Mouse (Mus musculus) macrophage (primary cell): Measurements from ENCODE around the gene Gm21987. TPM values are rescaled to one million over a fixed set of nuclear protein-coding genes. Genes with fewer than 3 reads are reported as not detected.
"Not testable (repeated sequence)": the region's sequence is repeated elsewhere in the genome, so short reads cannot be mapped to it uniquely, and the experiment has no call there.

Experiments
- H3K27ac ChIP-seq: fragments of 350-480 bp; formaldehyde crosslinking; 2 replicates; pipeline ENCODE4 v1.9.0; 2021
- H3K36me3 ChIP-seq: fragments of 350-480 bp; formaldehyde crosslinking; 2 replicates; pipeline ENCODE4 v1.9.0; 2021; ENCODE audit errors: inconsistent target
- H3K4me3 ChIP-seq: fragments of 350-480 bp; formaldehyde crosslinking; 2 replicates; pipeline ENCODE4 v1.9.0; 2021; ENCODE audit errors: inconsistent target
- H3K79me2 ChIP-seq: fragments of 350-480 bp; formaldehyde crosslinking; 2 replicates; pipeline ENCODE4 v1.9.0; 2021; ENCODE audit errors: inconsistent target
- WGBS: methylation state at CpG from one replicate; pipeline ENCODE4 v1.1.7; 2026; ENCODE audit warnings: inconsistent platforms; ENCODE audit not compliant: missing documents; 5-methylcytosine and 5-hydroxymethylcytosine counted together
- polyA plus RNA-seq: library from polyadenylated mRNA; stranded (reverse); fragments of 250-400 nt; gene quantifications from 3 replicates; pipeline ENCODE4 v1.2.4, GENCODE M21; 2018; ENCODE audit warnings: inconsistent platforms

Gm21987 gene
- polyA plus RNA-seq, 1 experiment from 2014 or later, result not detected

DNA sequence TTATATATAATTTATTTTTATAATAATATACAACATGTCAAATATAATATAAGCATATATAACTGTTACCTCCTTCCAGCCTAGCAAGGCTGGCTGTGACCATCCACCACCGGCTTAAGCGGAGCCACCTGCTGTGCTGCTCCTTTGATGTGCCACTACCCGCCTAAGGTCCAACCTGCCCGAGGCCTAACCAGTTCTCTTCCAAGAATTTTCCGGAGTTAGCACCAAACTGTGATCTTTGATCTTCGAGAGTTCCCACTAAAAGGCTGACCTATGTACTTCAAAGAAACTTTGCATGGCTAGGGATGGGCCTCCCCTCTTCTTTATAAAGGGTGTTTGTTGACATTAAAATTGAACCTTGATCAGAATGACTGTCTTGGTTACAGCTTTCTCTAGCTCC, 12.4 kb upstream of the Gm21987 start:
- Histone ChIP-seq H3K36me3 (no peaks in the 10 kb centered on the region), H3K4me3 (no peak overlapping the region)
- WGBS, result 86% methylated on average over 6 of the region's 6 CpGs

DNA sequence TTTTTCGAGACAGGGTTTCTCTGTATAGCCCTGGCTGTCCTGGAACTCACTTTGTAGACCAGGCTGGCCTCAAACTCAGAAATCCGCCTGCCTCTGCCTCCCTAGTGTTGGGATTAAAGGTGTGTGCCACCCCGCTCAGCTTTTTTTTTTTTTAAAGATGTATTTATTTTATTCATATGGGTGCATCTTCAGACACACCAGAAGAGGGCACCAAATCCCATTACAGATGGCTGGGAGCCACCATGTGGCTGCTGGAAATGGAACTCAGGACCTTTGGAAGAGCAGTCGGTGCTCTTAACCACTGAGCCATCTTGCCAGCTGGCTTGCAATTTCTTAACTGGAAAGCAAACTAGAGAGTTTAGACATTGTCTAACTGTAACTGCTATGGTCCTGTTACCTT, 8.8 kb upstream of the Gm21987 start:
- 85% methylated on average over 2 of the region's 4 CpGs for WGBS
- H3K79me2 ChIP-seq, H3K36me3 ChIP-seq, H3K4me3 ChIP-seq, H3K27ac ChIP-seq: not testable (repeated sequence)

More for the DNA sequence above, 12.4 kb upstream of the Gm21987 start:
- Histone ChIP-seq H3K79me2 (no peaks in the 10 kb centered on the region), H3K27ac (no peak overlapping the region)

DNA sequence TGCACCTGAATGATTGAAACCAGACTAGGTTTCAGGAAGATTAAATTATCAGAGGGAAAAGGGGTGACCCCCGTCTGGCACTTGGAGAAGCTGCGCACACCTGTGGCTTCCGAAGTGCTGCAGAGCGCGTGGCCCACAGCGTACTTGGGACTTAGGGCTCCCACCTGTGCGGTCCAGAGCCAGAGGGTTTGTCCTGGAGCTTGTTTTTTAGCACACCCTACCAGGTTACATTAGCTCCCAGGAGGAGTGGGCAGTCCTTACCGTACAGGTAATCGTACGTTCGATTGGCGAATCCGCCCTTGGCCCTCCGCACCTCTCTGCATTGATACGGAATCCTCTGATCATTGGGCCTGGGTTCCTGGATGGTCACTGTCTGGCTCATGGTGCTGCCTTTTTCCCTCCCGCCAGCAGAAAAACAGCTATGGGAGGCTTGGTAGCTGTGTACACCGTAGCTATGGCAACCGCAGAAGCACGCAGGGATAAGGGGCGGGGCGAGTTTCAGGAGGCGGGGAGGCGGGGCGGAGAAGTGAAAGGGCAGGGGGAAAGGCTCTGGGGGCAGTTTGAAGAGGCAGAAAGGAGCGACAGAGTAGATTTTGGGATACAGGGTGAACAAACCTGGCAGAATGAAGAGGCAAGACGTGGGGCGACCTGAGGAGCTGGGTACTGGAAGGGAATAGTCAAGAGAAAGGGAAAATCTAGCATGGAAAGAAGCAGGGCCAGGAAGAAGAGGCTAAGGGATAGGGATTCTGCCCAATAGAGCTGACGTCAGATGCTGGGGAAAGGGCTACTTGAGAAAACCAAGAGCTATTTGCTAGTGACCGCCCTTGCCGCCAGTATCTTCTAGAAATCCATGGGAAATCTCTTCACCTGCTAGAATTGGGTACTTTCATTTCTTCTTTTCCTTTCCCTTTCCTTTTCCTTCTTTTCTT, 5.2 kb upstream of the Gm21987 start, which contains the start of gene Maats1:
TSS of gene Maats1 (minus strand) at position 748 of the 929 bp plus-strand sequence.
- no peaks in the 10 kb centered on the region for H3K79me2 ChIP-seq
- H3K27ac ChIP-seq, result no peak within 1 kb of the TSS
- 38% methylated on average over 30 of the region's 30 CpGs for WGBS
- H3K4me3 ChIP-seq, result peak within 1 kb of the TSS; percentile 7; the same call in 1 of the 2 replicates
- H3K36me3 ChIP-seq, result no peaks in the 10 kb centered on the region

DNA sequence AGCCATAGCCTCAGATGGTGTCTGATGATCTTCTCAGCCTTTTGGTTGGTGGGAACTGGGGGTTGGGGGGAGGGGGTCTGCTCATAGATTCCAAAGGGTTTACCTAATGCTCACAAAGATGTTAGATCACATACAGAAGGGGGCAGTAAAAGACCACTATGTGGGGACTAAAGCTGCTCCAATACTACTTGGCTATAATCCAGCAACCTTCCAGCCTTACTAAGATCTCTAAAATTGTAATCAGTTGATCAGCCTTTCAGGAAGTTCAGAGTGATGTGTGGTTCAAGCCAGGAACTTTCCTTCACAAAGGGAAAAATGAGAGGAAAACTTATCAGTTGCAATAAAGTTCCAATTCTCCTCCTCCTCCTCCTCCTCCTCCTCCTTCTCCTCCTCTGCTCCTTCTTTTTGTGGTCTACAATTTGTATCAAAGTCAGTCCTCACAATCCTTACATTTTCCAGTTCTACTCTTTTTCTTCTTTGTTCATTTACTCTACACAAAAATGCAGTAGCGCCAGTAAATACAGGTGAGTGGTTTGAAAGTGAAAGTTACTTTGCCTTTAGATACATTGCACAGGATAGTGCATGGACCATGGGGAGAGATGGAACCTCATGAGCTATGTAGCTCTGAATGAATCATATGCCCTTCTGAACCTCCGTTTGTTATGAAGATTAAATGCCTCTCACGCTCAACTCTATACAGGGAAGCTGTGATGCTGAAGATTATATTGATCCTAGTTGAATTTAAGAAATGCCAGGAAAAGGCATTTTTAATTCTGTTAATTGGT, 1.7 kb upstream of the Gm21987 start:
- no peak overlapping the region for H3K27ac ChIP-seq
- peaks cover 14% of the 10 kb centered on the region; the same call in 1 of the 2 replicates for H3K36me3 ChIP-seq
- H3K79me2 ChIP-seq, result peaks cover 31% of the 10 kb centered on the region
- WGBS, result 87% methylated on average over 3 of the region's 3 CpGs
- no peak overlapping the region for H3K4me3 ChIP-seq

DNA sequence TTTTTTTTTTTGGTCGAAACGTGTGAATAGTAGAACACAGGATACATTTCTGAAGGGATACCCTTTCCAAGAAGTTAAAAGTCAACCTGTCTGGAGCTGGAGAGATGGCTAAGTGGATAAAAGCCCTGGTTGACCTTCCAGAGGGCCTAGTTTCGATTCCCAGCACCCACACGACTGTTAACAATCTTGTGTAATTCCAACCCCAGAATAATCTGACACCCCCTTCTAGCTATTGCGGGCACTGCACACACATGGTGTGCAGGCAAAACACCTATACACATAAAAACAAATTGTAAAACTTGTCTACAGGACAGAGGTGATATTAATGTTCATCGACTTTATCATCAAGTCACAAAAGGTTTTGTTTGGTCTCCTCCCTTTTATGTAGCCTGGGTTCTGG, 748 bp downstream of the Gm21987 start:
- H3K4me3 ChIP-seq, result peak overlapping the region; percentile 92
- peak overlapping the region; percentile 79 for H3K27ac ChIP-seq
- H3K79me2 ChIP-seq, result peaks cover 34% of the 10 kb centered on the region
- peaks cover 38% of the 10 kb centered on the region for H3K36me3 ChIP-seq
- WGBS, result 47% methylated on average over 6 of the region's 6 CpGs

DNA sequence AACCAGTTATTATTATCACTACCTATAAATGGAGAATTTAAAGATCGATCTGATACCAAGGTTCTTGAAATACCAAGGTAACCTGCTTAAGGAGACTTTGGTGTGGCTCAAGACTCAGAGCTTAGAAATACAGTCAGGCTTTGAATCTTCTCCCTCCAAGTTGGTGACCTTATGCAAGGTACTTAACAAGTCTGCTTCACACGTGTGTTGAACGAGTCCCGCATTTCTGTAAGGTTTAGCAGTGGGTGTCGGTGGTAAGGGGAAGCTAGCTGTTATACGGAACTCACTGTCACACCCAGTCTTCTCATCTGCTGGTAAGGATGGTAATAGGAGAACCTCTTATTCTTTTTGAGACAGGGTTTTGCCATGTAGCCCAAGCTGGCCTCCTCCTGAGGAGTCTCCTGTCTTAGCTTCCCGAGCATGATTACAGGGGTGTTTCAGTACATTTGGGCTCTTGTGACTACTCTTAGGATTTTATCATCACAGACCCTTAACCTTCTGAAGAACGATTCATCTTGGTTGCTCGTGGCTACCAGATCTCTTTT, 1.4 kb downstream of the Gm21987 start:
- H3K4me3 ChIP-seq, result peak overlapping the region; percentile 92; the same call in 1 of the 2 replicates
- peaks cover 34% of the 10 kb centered on the region for H3K79me2 ChIP-seq
- peaks cover 40% of the 10 kb centered on the region for H3K36me3 ChIP-seq
- no peak overlapping the region for H3K27ac ChIP-seq
- 78% methylated on average over 9 of the region's 9 CpGs for WGBS

DNA sequence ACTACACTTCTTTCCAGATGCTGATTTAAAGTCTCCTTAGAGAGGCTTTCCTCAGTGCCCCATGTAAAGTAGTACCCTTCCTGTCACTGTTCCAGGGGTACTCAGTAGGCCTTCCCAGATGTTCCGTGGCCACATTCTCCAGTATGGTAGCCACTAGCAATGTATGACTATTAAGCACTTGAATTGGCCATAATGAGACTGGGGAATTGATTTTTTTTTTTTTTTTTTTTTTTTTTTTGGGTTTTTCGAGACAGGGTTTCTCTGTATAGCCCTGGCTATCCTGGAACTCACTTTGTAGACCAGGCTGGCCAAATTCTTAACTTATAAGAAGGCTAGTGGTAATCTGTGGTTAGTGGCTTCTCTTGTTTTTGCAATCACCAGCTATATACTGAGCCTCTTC, 3.0 kb downstream of the Gm21987 start:
- Histone ChIP-seq H3K79me2 (peaks cover 34% of the 10 kb centered on the region), H3K4me3 (no peak overlapping the region), H3K36me3 (peaks cover 40% of the 10 kb centered on the region), H3K27ac (no peak overlapping the region)
- WGBS, result 94% methylated on average over 2 of the region's 2 CpGs

DNA sequence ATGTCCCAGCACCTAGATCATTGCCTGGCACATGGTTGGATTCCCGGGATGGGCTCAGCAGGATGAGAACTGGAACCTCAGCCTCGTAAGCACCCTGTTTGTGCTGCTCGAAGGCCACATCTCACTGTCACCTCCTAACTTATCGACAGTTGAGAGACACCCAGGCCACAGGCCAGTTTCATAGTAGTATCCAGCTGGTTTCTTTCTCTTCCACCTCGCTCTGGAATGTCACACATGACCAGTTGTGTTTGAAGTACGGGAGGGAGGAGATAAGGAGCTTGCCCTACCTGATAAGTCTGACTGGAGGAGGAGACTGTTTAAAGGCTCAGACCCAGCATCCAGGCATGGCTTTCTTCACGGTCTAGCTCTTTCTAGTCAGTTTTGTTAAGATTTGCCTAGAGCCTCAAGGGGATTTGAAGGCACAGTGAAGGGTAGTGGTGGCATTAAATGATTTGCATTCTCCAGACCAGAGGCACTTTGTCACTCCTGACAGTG, 3.6 kb downstream of the Gm21987 start:
- peaks cover 40% of the 10 kb centered on the region for H3K36me3 ChIP-seq
- 87% methylated on average over 7 of the region's 7 CpGs for WGBS
- H3K4me3 ChIP-seq, result no peak overlapping the region
- H3K79me2 ChIP-seq, result peaks cover 34% of the 10 kb centered on the region
- H3K27ac ChIP-seq, result no peak overlapping the region

DNA sequence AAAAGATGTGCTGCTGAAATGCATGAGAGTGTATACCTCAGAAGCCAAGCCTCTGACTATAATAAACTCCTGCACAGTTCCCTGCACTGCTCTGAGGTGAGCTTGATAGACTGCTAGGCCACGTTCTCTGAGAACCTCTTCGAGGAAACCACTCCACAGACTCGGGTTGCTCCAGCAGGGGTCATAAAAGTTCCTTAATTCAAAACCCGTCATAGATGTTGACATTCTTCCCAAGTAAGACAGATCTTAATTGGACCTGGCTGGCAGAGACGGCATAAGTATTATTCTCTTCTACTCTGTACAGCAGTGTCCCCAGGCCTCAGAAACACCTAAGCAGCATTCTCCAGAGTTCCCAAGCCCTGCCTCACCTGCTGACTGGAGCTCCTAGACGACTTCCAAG, 4.1 kb downstream of the Gm21987 start:
- Histone ChIP-seq H3K36me3 (peaks cover 40% of the 10 kb centered on the region), H3K4me3 (no peak overlapping the region), H3K27ac (no peak overlapping the region), H3K79me2 (peaks cover 34% of the 10 kb centered on the region)
- 74% methylated on average over 6 of the region's 6 CpGs for WGBS

DNA sequence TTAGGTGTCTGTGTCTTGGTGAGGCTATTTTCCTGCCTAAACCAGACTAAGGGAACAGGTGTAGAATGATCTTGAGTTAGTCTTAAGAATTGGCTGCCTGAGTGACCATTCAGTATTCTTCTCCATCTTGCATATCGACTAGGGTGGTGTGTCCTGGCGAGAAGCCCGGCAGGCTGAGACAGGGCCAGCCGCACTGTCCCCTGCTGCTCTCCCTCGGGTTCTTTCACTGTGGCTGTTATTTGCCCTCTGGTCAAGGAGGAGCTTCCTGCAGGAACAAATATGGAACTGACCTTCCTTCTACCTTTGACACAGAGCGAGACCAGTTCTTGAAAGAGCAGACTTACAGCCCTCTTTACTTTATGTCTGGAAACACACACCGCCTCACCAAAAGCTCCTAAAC, 5.2 kb downstream of the Gm21987 start:
- Histone ChIP-seq H3K79me2 (peaks cover 34% of the 10 kb centered on the region), H3K4me3 (no peak overlapping the region), H3K27ac (no peak overlapping the region), H3K36me3 (peaks cover 40% of the 10 kb centered on the region)
- WGBS, result 91% methylated on average over 7 of the region's 7 CpGs

DNA sequence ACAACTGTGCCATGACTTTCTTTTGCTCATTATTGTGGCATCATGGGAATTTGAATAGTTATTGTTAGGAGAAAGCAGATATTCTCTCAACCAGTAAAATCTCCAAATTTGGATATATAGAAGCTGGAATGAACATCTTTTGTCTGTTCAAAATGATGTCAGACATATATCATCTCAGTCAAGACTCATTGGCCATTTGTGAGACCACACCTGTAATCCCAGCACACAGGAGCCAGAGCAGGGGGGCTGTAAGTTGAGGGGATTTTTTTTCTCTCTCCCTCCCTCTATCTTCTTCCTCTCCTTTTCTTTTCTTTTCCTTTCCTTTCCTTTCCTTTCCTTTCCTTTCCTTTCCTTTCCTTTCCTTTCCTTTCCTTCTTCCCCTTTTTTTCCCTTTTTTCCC, 6.0 kb downstream of the Gm21987 start:
- H3K27ac ChIP-seq, result no peak overlapping the region
- no peak overlapping the region for H3K4me3 ChIP-seq
- H3K36me3 ChIP-seq, result peaks cover 40% of the 10 kb centered on the region
- peaks cover 26% of the 10 kb centered on the region for H3K79me2 ChIP-seq

DNA sequence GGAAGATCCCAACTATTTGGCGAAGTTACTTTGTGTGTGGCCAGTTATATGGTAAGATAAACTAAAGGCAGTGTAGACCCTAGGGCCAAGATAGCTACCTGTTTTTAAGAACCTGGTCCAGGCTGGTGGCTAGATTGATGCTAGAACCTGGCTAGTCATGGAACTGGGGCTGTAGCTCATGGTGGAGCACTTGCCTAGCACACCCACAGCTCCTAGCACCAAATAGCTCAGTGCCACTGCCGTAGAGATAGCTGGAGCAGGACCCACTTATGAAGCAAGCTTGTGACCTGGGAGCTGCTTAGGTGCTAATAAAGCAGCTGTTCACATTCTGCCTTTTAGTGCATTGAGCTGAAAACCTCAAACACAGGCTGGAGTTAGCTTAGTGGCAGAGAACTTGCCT, 6.8 kb downstream of the Gm21987 start:
- Histone ChIP-seq H3K36me3 (peaks cover 40% of the 10 kb centered on the region), H3K27ac (no peak overlapping the region)

DNA sequence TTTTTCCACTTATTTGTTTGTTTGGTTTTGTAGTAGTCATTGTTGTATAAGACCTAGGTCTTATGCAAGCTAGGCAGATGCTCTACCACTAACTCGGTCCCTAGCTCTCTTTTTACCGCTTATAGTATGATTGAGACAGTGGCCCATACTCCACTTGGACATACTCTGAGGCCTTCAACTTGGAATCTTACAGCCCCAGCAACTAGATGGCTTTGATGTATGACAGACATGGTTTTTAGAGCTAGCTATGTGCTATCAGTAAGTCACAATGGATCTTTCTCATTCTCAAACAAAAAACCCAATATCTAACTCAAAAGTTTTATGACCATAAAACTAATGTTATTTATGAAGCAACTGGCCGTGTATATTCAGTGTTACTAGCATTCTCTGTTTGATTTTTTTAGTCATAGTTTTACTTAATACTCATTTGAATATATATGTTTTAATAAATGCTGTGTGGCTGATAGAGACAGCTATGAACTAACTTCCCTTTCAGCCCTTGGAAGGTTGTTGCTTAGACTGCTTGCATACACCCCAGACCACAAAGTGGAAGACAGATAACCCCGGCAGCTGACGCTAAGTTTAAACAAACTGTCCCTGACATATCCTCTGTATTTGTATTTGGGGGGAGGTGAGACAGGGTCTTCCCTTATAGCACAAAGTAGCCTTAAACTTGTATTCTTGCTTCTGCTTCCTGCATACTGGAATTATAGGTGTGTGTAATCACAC, 7.5 kb downstream of the Gm21987 start:
- Histone ChIP-seq H3K27ac (no peak overlapping the region), H3K4me3 (no peak overlapping the region), H3K79me2 (peaks cover 11% of the 10 kb centered on the region; the same call in 1 of the 2 replicates), H3K36me3 (peaks cover 34% of the 10 kb centered on the region)
- WGBS, result 77% methylated on average over 5 of the region's 5 CpGs

More for the DNA sequence above, 6.8 kb downstream of the Gm21987 start:
- Histone ChIP-seq H3K4me3 (no peak overlapping the region), H3K79me2 (peaks cover 18% of the 10 kb centered on the region)
- WGBS, result 100% methylated on average over 1 of the region's 2 CpGs

DNA sequence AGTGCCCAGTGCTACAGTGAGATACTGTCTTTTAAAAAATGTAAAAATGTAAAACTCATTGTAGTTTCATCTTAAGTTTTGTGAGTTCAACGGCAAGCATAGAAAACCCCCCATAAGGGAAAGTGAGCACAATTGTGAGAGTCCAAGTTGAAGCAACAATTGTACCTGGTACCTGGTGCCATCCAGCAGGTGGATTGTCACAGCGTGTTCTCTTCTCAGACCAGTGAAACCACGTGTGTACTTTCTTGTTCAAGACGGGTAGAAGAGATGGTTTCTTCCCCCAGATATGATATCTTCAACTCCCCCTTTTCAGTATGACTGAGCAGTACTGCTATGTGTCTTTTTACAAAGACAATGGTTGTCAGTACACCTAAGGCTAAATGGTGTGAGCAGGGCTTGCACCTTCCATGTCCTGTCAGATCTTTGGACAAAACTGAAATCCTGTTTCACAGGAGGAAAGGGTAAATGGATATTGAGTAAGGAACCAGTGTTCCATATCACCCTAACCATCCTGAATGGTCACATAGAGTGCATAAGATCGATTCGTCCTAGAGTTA, 11.5 kb downstream of the Gm21987 start:
- WGBS, result 89% methylated on average over 6 of the region's 6 CpGs
- H3K27ac ChIP-seq, result no peak overlapping the region
- H3K4me3 ChIP-seq, result no peak overlapping the region

More for the DNA sequence above, 11.5 kb downstream of the Gm21987 start:
- H3K79me2 ChIP-seq, result no peaks in the 10 kb centered on the region
- H3K36me3 ChIP-seq, result no peaks in the 10 kb centered on the region; the same call in 1 of the 2 replicates
